9 mouse cellular contexts compared by ENCODE assay signal in genomic region chr1:119051192-119051937, GRCm38 (mm10). TPM values are rescaled to one million over a fixed set of nuclear protein-coding genes. Genes with fewer than 3 reads are reported as not detected.
DNase-seq lines count a peak whose midpoint lies in the region; ATAC-seq and TF ChIP-seq lines count a peak whose summit lies in the region.
"Had no signal": no experiment of that assay in that cellular context is flagged by ENCODE, and none has a peak within 500 bp of the region (broad histone marks: within the 10 kb centered on the region; RNA-seq: fewer than 3 reads in every experiment).

No protein-coding gene starts in this region.

- peak overlapping the region; percentile 96 for H3K27ac ChIP-seq in forebrain, embryonic 11.5 days (ENCODE audit: low read depth, low read length)
- H3K27ac ChIP-seq in limb, embryonic 13.5 days, result peak overlapping the region; percentile 97
- H3K27ac ChIP-seq in olfactory bulb, adult 2 months (ENCODE audit: insufficient read depth, low read depth, low read length), result no peak overlapping the region
- H3K27ac ChIP-seq: macrophage had no signal

- H3K4me2 ChIP-seq in forebrain, embryonic 11.5 days (ENCODE audit: low read depth, low read length, severe bottlenecking), result peak overlapping the region; percentile 87
- H3K4me2 ChIP-seq in limb, embryonic 13.5 days (replicated peaks), result peak overlapping the region; percentile 84

- no peak for TF ChIP-seq CTCF in olfactory bulb, adult 2 months (IDR thresholded peaks at IDR 0.05; ENCODE audit: insufficient read depth, low read depth, low read length)

- no peak for ATAC-seq in megakaryocyte, adult 5-6 weeks (ENCODE audit: poor library complexity, severe bottlenecking)
- ATAC-seq in forebrain, embryonic 11.5 days (replicated peaks; ENCODE audit: low FRiP score), result no peak
- ATAC-seq in limb, embryonic 13.5 days (ENCODE audit: low FRiP score, low read depth), result no peak

- 2% methylated on average over 21 of the region's 21 CpGs for WGBS in forebrain, embryonic 11.5 days
- WGBS in limb, embryonic 13.5 days, result 2% methylated on average over 21 of the region's 21 CpGs
- WGBS in olfactory bulb, adult 2 months, result 21% methylated on average over 21 of the region's 21 CpGs

- peak overlapping the region; percentile 70 for H3K4me3 ChIP-seq in megakaryocyte, embryonic 14.5 days (replicated peaks)
- peak overlapping the region; percentile 55 for H3K4me3 ChIP-seq in forebrain, embryonic 11.5 days (ENCODE audit: low read depth, low read length)
- peak overlapping the region; percentile 78 for H3K4me3 ChIP-seq in limb, embryonic 13.5 days
- peak overlapping the region; percentile 12 for H3K4me3 ChIP-seq in olfactory bulb, adult 2 months (ENCODE audit: insufficient read depth, low read depth, low read length)

- TF ChIP-seq POLR2A in olfactory bulb, adult 2 months (IDR thresholded peaks at IDR 0.05; ENCODE audit: insufficient read depth, low read depth, low read length), result no peak

- H3K4me1 ChIP-seq in megakaryocyte, embryonic 14.5 days, result peaks cover 30% of the 10 kb centered on the region
- H3K4me1 ChIP-seq in forebrain, embryonic 11.5 days (replicated peaks; ENCODE audit: control insufficient read depth, insufficient read depth, low read length), result peaks cover 24% of the 10 kb centered on the region
- H3K4me1 ChIP-seq in limb, embryonic 13.5 days, result peaks cover 63% of the 10 kb centered on the region
- peaks cover 28% of the 10 kb centered on the region for H3K4me1 ChIP-seq in olfactory bulb, adult 2 months (ENCODE audit: control insufficient read depth, insufficient read depth, low read length)

- H3K36me3 ChIP-seq in megakaryocyte, embryonic 14.5 days (replicated peaks; ENCODE audit: low read length), result no peaks in the 10 kb centered on the region
- H3K36me3 ChIP-seq in forebrain, embryonic 11.5 days (ENCODE audit: control insufficient read depth, insufficient read depth, low read length), result no peaks in the 10 kb centered on the region
- H3K36me3 ChIP-seq in limb, embryonic 13.5 days, result no peaks in the 10 kb centered on the region

- no peak for DNase-seq in forebrain, embryonic 11.5 days (ENCODE audit: low spot score)
- DNase-seq in spleen, adult 12 weeks (ENCODE audit: low spot score), result no peak
- DNase-seq in ovary, postnatal 36 days (ENCODE audit: low spot score), result no peak
- DNase-seq in frontal cortex, postnatal 25 days (ENCODE audit: low spot score in 2 of 2), result no peak

- H3K9me3 ChIP-seq in megakaryocyte, embryonic 14.5 days, result peaks cover 8% of the 10 kb centered on the region
- H3K9me3 ChIP-seq in forebrain, embryonic 11.5 days (ENCODE audit: control insufficient read depth, low read length), result no peaks in the 10 kb centered on the region
- H3K9me3 ChIP-seq in limb, embryonic 13.5 days, result no peaks in the 10 kb centered on the region

- peaks cover 84% of the 10 kb centered on the region for H3K27me3 ChIP-seq in megakaryocyte, embryonic 14.5 days (replicated peaks)
- no peaks in the 10 kb centered on the region for H3K27me3 ChIP-seq in forebrain, embryonic 11.5 days (ENCODE audit: control insufficient read depth, insufficient read depth, low read length)
- no peaks in the 10 kb centered on the region for H3K27me3 ChIP-seq in limb, embryonic 13.5 days

- H3K9ac ChIP-seq in forebrain, embryonic 11.5 days (ENCODE audit: low read length), result peak overlapping the region; percentile 78
- peak overlapping the region; percentile 95 for H3K9ac ChIP-seq in limb, embryonic 13.5 days

RNA-seq across cellular contexts. Expression of gene Gli2, which starts 2.1 kb away (rescaled TPM):
- not detected in 2 replicates for polyA plus RNA-seq in megakaryocyte, embryonic 14.5 days (2012; ENCODE audit: insufficient read depth, low replicate concordance)
- not detected in 2 replicates for total RNA-seq in megakaryocyte, adult 5-6 weeks (2015)
- not detected in 2 replicates for total RNA-seq in megakaryocyte, adult 5-6 weeks (2017)
- 16.0 and 16.3 TPM in 2 replicates for polyA plus RNA-seq in forebrain, embryonic 11.5 days (2014; fragmentation: Nextera tagmentation; extraction: Ambion mirVana)
- 17.7 and 18.2 TPM in 2 replicates for polyA plus RNA-seq in limb, embryonic 13.5 days (2015; fragmentation: Nextera tagmentation; extraction: Ambion mirVana)
- polyA plus RNA-seq in olfactory bulb, adult 2 months (2012; ENCODE audit: insufficient read depth, insufficient read length, low replicate concordance, missing spikeins), result not detected in 2 replicates
- polyA plus RNA-seq: macrophage had no signal

Comparison
In these comparisons a context has a peak if more than half of its experiments do, and no peak if none do; other contexts are left out.
1. H3K4me3 ChIP-seq: peak in every context shown above with its lines; median percentile 78 in limb, embryonic 13.5 days; 70 in megakaryocyte, embryonic 14.5 days; 55 in forebrain, embryonic 11.5 days; 12 in olfactory bulb, adult 2 months.
2. RNA of gene Gli2, which starts 2.1 kb away (polyA plus RNA-seq): 17.7 to 18.2 TPM in limb, embryonic 13.5 days and 16.0 to 16.3 TPM in forebrain, embryonic 11.5 days; not detected in megakaryocyte, embryonic 14.5 days and not detected in olfactory bulb, adult 2 months; every median in the first group is over 10 times any median in the second.